Mouse (Mus musculus): ENCODE results near the gene Spx.

- TF ChIP-seq CTCF (IDR thresholded peaks at IDR 0.05; ENCODE audit: borderline replicate concordance, insufficient read depth, low read length): no peak
- TF ChIP-seq POLR2A (IDR thresholded peaks at IDR 0.05; ENCODE audit: low read depth, low read length): no peak
These were observed at the start of gene Spx for GRCm38 (mm10) chr6:142412906-142413491.

Measured in embryonic fibroblast, embryonic 13.5 days (primary cell).